Mouse (Mus musculus): ENCODE measurements around the gene Bcr.

Bcr gene

GRCm38 (mm10) chr10:75093252-75093987 is 33.0 kb downstream of the Bcr start:
- CTCF ChIA-PET = interaction anchor here (0.6 kb wide), 1 partner anchor 1553 kb away, joined by 3 read pairs; no protein-coding TSS in a partner anchor

GRCm38 (mm10) chr10:75094338-75094737 is 33.9 kb downstream of the Bcr start:
- CTCF ChIA-PET = no interaction called here

GRCm38 (mm10) chr10:75095216-75095615 is 34.8 kb downstream of the Bcr start:
- CTCF ChIA-PET = no interaction called here

DNA sequence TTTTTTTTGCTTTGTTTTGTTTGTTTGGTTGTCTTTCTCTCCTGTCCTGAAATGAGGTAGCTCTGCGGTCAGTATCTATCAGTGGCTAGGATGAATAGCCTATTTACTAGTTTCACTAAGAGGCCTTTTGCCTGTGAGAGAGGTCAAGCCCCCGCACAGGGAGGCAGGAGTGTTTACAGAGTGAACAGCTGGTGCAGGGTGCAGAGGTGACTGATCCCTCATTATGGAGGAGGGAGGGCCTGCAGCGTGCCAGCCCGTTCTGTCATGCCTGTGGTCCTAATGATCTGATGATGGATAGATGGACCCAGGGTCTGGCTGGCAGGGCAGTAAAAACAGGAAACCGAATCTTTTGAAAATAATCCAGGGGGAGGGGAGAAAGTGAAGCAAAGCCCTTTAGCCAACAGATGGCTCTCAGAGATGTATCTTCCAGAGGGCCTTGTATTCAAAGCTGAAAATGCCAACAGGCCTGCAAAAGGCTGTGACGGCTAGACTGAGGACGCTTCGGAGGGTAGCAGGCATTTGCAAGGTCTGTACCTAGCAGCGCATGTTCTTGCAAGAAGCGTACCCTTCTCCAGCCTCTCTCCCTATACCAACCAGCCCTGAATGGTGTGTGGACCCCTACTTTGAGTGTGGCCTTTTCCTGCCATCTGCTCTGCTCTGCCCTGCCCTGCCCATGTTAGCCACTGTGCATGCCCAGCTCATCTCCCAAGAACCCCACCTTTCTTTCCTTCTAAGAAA is 38.2 kb downstream of the Bcr start:
- CTCF ChIA-PET = no interaction called here

DNA sequence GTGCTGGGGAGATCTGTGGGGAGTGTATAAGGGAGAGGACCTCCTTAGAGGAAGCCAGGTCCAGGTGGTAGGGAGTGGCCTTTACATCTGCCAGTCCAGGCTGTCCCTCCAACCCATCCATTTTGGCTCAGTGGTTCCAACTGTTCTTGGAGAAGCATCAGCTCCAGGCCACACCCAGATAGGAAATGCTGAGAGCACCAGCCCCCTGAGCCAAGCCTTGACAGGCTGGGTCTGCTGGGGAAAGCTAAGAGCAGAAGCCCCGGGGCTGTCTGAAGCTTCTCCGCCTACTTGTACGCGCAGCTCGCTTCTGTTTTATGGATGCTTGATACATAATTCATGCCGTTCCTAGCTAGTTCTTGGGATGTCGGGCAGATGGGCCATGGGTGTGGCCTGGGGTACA is 39.9 kb downstream of the Bcr start:
- CTCF ChIA-PET = no interaction called here

- CTCF ChIA-PET = interaction anchor here (0.5 kb wide), 1 partner anchor 1351 kb away, joined by 5 read pairs; no protein-coding TSS in a partner anchor
Measured at GRCm38 (mm10) chr10:75103502-75103901, 43.1 kb downstream of the Bcr start.

DNA sequence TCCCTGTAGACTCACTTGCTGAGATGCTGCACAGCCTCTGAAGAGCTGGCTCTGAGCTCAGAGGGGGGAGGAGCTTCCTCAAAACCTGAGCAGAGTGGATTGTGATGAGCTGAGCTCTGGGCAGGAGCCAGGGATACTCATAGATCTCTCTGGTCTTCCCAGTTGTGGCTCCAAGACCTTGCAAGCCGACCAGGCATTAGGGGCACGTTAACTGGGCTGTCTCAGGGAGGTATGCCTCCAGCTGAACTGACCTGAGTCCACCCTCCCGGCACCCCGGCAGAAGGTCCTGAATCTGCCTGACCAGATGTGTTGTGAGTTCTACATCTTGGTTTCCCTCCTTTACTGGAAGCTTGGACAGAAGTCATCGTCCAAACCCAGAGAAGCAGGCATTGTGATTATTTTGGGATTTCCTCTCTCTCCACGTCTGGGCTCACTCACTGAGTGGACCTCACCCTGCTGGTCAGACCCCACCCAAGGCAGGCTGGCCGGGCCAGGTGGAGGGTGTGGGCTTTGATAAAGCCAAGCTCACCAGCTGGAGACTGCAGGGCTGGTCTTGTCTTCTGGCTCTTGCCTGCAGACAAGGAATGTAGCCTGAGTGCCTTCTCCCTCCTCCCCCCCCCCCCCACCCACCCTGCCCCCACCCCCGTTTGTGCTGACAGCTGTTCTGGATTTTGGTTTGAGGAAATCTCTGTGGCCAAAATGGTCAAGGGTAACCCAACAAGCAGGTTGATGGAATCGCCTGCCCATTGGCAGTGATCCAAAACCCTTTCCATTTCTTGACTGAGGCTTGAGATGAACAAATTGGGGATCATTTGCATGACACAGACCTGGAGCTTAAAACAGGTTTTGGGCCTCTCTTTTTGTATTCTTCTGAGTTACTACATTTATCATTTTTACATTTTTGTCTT is 44.1 kb downstream of the Bcr start:
- CTCF ChIA-PET = no interaction called here

- CTCF ChIA-PET = interaction anchor here (1.5 kb wide), 1 partner anchor 44 kb away, joined by 5 read pairs; the partner anchor contains the start of gene Bcr
Measured at GRCm38 (mm10) chr10:75105099-75105461, 44.7 kb downstream of the Bcr start.

GRCm38 (mm10) chr10:75105687-75106086 is 45.3 kb downstream of the Bcr start:
- CTCF ChIA-PET = interaction anchor here (1.5 kb wide), 1 partner anchor 45 kb away, joined by 5 read pairs; the partner anchor contains the start of gene Bcr

- CTCF ChIA-PET = no interaction called here
Measured at GRCm38 (mm10) chr10:75106940-75107381, 46.6 kb downstream of the Bcr start.

DNA sequence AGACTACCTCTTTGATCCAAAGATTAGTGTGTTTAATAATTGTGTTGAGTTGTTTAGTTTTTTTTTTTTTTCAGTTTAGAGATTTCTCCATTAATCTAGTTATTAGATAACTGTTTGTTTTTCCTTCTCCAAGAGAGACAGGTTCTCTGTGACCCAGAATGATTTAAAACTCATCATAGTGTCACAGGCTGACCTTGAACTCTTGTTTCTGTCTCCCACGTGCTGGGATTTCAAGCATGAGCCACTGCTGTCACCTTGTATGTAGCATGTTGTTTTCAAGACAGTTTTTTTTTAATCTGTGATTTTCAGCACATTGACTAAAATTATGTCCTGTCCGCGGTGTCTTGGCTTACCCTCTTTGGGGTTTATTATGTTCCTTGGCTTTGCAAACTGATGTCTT is 47.7 kb downstream of the Bcr start:
- CTCF ChIA-PET = no interaction called here

DNA sequence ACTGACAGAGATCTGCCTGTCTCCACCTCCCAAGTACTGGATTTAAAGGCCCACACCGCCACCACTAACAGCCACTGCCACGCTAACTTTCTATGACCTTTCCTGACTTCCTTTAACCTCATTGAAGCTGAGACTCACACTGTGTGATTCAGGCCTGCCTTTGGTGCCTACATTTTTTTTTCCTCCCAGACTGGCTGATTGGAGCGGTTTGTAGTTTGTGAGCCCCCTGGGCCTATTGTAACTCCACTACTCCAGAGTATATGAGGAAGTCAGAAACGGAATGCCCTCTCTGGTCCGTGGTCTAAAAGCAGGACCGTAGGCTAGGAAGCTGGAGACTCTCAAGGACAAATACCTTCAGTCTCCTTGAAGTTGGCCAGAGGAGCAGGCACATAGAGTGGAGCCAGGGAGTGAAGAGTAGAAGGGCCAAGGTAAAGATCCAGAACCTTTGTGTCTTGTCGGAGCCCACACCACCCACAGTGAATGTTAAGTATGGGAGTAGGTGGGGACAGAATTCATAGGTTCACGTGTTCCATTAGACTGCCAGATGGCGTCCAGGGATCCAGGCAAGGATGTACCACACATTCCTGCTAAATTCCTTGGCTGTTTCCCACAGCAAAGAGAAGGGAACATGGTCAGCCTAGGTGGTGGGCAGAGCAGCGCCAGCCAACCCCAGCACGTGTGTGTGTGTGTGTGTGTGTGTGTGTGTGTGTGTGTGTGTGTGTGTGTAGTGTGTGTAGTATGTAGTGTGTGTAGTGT is 51.2 kb downstream of the Bcr start:
- CTCF ChIA-PET = no interaction called here

DNA sequence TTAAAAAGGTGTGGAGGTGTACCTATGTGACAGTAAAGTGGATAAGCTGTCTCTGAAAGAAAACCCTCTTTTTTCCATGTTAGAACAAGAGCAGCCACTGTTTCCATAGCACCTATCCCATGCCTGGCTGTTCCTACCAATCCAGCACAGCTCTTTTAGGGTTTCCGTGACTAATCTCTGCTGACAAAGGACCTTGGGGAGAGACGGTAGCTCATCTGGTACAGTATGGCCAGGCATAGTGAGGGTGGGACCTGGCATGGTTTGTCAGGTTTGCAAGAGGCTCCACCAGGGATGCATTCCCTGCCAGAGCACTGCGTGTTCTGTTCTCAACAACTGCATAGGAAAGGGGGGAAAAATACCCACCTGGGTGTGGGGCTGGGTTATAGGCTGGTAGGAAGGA is 52.0 kb downstream of the Bcr start:
- CTCF ChIA-PET = no interaction called here

GRCm38 (mm10) chr10:75113620-75114019 is 53.2 kb downstream of the Bcr start:
- CTCF ChIA-PET = no interaction called here

DNA sequence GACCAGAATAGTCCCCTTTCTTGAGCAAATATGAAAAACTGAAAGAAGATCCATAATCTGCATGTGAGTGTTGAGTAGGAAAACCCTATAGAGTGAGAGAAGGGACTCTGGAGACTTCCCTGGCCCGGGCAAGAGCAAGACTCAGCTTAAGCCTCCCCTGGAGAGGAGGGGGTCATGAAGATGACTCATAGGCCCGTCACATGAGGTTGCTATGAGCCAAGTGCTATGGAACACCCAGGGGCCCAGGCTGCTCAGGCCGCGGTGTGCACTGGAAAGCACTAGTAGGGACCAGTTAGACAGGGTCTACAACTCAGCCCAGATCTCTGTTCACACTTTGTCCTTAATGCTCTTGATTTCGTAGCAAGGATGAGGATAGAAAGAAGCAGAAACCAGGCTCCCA is 54.8 kb downstream of the Bcr start:
- CTCF ChIA-PET = no interaction called here

GRCm38 (mm10) chr10:75116842-75117457 is 56.6 kb downstream of the Bcr start:
- CTCF ChIA-PET = interaction anchor here (0.7 kb wide), 1 partner anchor 46 kb away, joined by 20 read pairs; no protein-coding TSS in a partner anchor

GRCm38 (mm10) chr10:75118444-75118843 is 58.1 kb downstream of the Bcr start:
- CTCF ChIA-PET = no interaction called here

- CTCF ChIA-PET = interaction anchor here (0.8 to 1.0 kb wide), 2 partner anchors 43 to 58 kb away, joined by 3 to 7 read pairs; no protein-coding TSS in a partner anchor
Measured at GRCm38 (mm10) chr10:75119396-75119795, 59.0 kb downstream of the Bcr start.

GRCm38 (mm10) chr10:75120176-75120575 is 59.8 kb downstream of the Bcr start:
- CTCF ChIA-PET = no interaction called here

DNA sequence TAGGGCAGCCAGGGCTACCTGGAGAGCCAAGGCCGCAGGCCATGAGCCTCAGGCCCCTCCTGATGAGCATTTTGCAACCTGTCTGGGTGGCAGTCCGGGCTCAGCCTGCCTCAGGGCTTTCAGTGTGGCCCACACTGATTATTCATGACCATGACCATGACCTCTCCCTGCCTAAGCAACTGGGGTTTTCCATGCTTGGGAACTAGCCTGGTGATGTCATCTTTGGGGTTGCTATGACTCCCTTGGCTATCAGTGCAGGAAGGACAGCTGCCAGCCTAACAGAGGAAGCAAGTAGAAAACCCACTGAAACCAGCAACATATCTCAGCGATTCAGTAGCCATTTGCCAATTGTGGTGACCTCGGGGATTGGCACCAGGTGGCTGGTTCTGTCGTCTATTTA is 60.6 kb downstream of the Bcr start:
- CTCF ChIA-PET = no interaction called here

- CTCF ChIA-PET = interaction anchor here (1.1 kb wide), 2 partner anchors 10 to 26 kb away, joined by 3 read pairs; no protein-coding TSS in a partner anchor
Measured at GRCm38 (mm10) chr10:75125577-75125976, 65.2 kb downstream of the Bcr start.

Measured in spleen, embryonic (tissue).